Mouse (Mus musculus) ES-E14 (cell line): ENCODE data around the gene Smyd3. TPM values are rescaled to one million over a fixed set of nuclear protein-coding genes. Genes with fewer than 3 reads are reported as not detected.

Experiments used
- DNase-seq: peaks from one replicate; pipeline ENCODE4 v3.0.0-alpha.2; 2013; ENCODE audit warnings: low read depth, low spot score
- H3K27ac ChIP-seq: 2 replicates; pipeline ENCODE4 v1.5.1; 2012; ENCODE audit warnings: low read depth, mild to moderate bottlenecking, low read length, moderate library complexity, mixed read lengths; ENCODE audit not compliant: poor library complexity, insufficient read depth, severe bottlenecking
- H3K36me3 ChIP-seq: 2 replicates; pipeline ENCODE4 v1.6.1; 2012; ENCODE audit warnings: mild to moderate bottlenecking, low read length, moderate library complexity, mixed read lengths; ENCODE audit not compliant: control insufficient read depth, poor library complexity, insufficient read depth, severe bottlenecking
- H3K4me1 ChIP-seq, 2 experiments: fragments of 150-350 bp in 1 of 2; sonication (generic) in 1 of 2; 2 replicates each; pipeline ENCODE4 v1.6.1; 2012; ENCODE audit warnings: low read length in 2 of 2, mild to moderate bottlenecking in 1 of 2, mixed read lengths in 1 of 2; ENCODE audit not compliant: control insufficient read depth in 2 of 2, insufficient read depth in 2 of 2, poor library complexity in 1 of 2
- H3K4me3 ChIP-seq, 2 experiments: fragments of 150-350 bp in 1 of 2; sonication (generic) in 1 of 2; 2 replicates each; pipeline ENCODE4 v1.5.1; 2012; ENCODE audit warnings: low read length in 2 of 2, low read depth in 1 of 2, mild to moderate bottlenecking in 1 of 2, mixed read lengths in 1 of 2; ENCODE audit not compliant: insufficient read depth in 1 of 2, poor library complexity in 1 of 2, severe bottlenecking in 1 of 2
- H3K9ac ChIP-seq: 2 replicates; pipeline ENCODE4 v1.6.1; 2012; ENCODE audit warnings: low read depth, mild to moderate bottlenecking, low read length, mixed read lengths; ENCODE audit not compliant: poor library complexity, insufficient read depth, severe bottlenecking
- H3K9me3 ChIP-seq: fragments of 150-350 bp; sonication (generic); 2 replicates; pipeline ENCODE4 v1.6.1; 2012; ENCODE audit warnings: low read depth, mild to moderate bottlenecking, low read length; ENCODE audit not compliant: control insufficient read depth, insufficient read depth
- CHD2 ChIP-seq: IDR thresholded peaks from 2 replicates; pipeline ENCODE4 v1.6.1; 2014; ENCODE audit warnings: mild to moderate bottlenecking, low read depth, low read length, inconsistent platforms
- HCFC1 ChIP-seq: IDR thresholded peaks from 2 replicates; pipeline ENCODE4 v1.6.1; 2012; ENCODE audit warnings: low read length, inconsistent platforms, borderline replicate concordance; ENCODE audit not compliant: insufficient read depth
- MAFK ChIP-seq: IDR thresholded peaks from 2 replicates; pipeline ENCODE4 v1.6.1; 2014; ENCODE audit warnings: mild to moderate bottlenecking, low read depth, low read length, inconsistent platforms; ENCODE audit not compliant: insufficient read depth
- ZC3H11A ChIP-seq: IDR thresholded peaks from 2 replicates; pipeline ENCODE4 v1.6.1; 2012; ENCODE audit warnings: low read depth, mild to moderate bottlenecking, inconsistent platforms, low read length, borderline replicate concordance
- ZNF384 ChIP-seq: IDR thresholded peaks from 2 replicates; pipeline ENCODE4 v1.6.1; 2012; ENCODE audit warnings: low read depth, low read length, inconsistent platforms
- in situ Hi-C, 2 experiments: fragments of 600-800 bp; cut with MboI; formaldehyde crosslinking; loops; one replicate each; pipeline ENCODE4 v1.15.1; 2025; ENCODE audit warnings: low sequenced_read_pairs in 2 of 2, inconsistent platforms in 1 of 2; ENCODE audit not compliant: unreplicated experiment in 2 of 2
- total RNA-seq: library from RNA; depleted of rRNA; stranded (reverse); fragments of 300-350 nt; gene quantifications from 2 replicates; pipeline ENCODE4 v1.2.3, GENCODE M21; 2012

Gene Smyd3
- total RNA-seq, 1 experiment, result 18.3 TPM

- no peak for TF ChIP-seq MAFK
- TF ChIP-seq CHD2, result no peak
- TF ChIP-seq HCFC1, result no peak
- no peak for TF ChIP-seq ZNF384
- no peak for TF ChIP-seq ZC3H11A
- Histone ChIP-seq H3K27ac (no peak overlapping the region), H3K36me3 (no peaks in the 10 kb centered on the region), H3K9ac (no peak overlapping the region), H3K4me3 (no peak overlapping the region), H3K4me1 (no peaks in the 10 kb centered on the region), H3K9me3 (0 out of 2 replicates have a peak, but pooled peaks cover 2% of the 10 kb centered on the region)
- in situ Hi-C loops, result no loop called here
- DNase-seq, result no peak
Measured at GRCm38 (mm10) chr1:179236217-179236840, 281.5 kb downstream of the Smyd3 start.

DNA sequence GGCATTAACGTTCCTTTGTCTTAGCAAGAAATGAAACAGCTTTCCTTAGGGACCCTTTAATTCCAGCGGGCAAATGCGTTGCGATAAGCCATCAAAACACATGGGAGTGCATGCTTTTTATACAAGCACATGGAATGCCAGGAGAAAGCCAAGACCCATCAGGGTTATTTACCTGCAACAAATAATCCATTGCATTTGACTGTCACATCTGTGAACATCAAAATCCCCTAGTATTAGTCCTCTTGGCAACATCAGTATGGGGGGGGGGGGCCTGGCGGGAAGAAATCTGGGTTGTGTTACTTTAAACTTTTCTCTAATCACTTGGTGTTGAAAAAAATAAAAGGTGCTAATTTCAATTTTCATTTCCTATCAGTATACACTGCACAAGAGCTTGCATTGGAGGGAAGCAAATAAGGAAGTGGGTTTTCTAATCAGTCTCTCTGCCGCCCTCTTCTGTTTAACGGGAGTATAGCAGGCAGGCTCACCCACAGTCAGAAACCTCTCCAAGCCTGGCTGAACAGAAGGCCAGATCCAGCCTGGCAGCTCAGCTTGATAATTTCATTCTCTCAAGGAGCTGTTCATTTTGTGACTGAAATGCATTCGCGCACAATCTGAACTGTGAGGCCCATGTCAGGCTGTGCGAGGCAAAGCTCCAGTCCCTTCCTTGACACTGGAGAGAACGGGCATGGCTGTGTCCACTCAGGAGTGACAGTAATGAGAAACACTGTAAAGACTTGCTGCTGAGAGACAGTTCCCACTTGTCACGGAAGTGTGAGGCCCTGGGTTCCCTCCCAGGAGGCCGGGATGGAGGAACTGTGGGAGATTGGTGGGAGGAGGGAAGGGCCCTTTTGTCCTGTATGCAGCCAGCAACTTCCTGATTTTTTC, 285.8 kb downstream of the Smyd3 start:
- Histone ChIP-seq H3K36me3 (no peaks in the 10 kb centered on the region), H3K9ac (no peak overlapping the region), H3K9me3 (no peaks in the 10 kb centered on the region), H3K27ac (no peak overlapping the region), H3K4me1 (peaks cover 0 to 4% of the 10 kb centered on the region in 2 experiments; a peak in 1 of 4 replicates), H3K4me3 (no peak overlapping the region)
- in situ Hi-C loops, result no loop called here
- TF ChIP-seq ZC3H11A, result peak; percentile 59; the same call in 1 of the 2 replicates
- TF ChIP-seq MAFK, result no peak
- peak; percentile 62 for DNase-seq

DNA sequence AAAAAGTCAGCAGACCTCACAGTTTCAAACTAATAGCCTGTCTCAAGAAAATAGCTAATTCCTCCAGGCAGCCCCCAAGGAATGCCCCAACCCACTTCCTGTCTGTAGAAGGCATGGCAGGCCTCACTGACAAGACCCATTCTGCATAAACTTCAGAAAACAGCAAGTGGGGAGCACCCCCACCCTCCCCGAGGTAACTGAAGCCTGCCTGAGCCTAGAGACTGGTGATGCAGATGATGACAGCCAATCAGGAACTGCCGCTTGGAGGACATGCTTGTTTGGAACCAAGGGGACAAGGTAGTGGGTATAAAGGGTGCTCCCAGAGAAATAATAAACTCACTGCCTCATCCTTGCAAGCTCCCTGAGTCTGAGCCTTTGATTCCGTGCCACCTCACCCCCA, 288.3 kb downstream of the Smyd3 start:
- in situ Hi-C loops, result no loop called here
- Histone ChIP-seq H3K36me3 (no peaks in the 10 kb centered on the region), H3K4me1 (peaks cover 0 to 4% of the 10 kb centered on the region in 2 experiments; a peak in 1 of 4 replicates), H3K4me3 (no peak overlapping the region), H3K9me3 (no peaks in the 10 kb centered on the region), H3K9ac (no peak overlapping the region), H3K27ac (no peak overlapping the region)
- DNase-seq, result no peak
- no peak for TF ChIP-seq ZC3H11A
- TF ChIP-seq ZNF384, result no peak
- TF ChIP-seq HCFC1, result no peak
- TF ChIP-seq CHD2, result peak; percentile 59; the same call in 1 of the 2 replicates
- no peak for TF ChIP-seq MAFK

DNA sequence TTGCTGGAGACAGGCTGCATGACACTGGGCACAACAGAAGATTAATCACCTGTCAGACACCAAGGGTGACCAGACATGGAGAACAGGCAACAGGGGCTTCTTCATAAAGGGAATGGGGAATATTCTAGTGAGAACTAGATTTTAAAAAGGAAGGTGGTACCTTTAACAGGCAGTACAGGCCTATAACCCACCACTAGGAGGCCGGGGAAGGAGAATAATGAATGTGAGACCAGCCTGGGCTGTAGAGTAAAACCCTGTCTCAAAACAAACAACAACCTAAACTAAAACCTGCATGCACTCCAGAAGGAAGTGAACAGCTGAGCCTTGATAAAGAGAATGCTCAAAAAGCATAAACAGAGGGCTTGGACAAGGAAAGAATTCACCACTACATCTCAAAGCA, 297.6 kb downstream of the Smyd3 start:
- peaks cover 0 to 3% of the 10 kb centered on the region in 2 experiments; a peak in 1 of 4 replicates for H3K4me1 ChIP-seq
- H3K36me3 ChIP-seq, result no peaks in the 10 kb centered on the region
- in situ Hi-C loops, result no loop called here

More for the DNA sequence above, 297.6 kb downstream of the Smyd3 start:
- TF ChIP-seq ZNF384 (no peak), HCFC1 (no peak), CHD2 (no peak), MAFK (no peak), ZC3H11A (no peak)
- Histone ChIP-seq H3K27ac (no peak overlapping the region), H3K9ac (no peak overlapping the region), H3K4me3 (no peak overlapping the region), H3K9me3 (no peaks in the 10 kb centered on the region)
- DNase-seq, result no peak
